Mouse (Mus musculus): Measurements from ENCODE around the gene Map1b. TPM values are rescaled to one million over a fixed set of nuclear protein-coding genes. Genes with fewer than 3 reads are reported as not detected.
A peak's percentile ranks its signal among the peaks of the same experiment; 100 is the strongest.

The Map1b gene
- total RNA-seq, 4 experiments from 2014 or later = 564 to 711 (median 629) TPM

DNA sequence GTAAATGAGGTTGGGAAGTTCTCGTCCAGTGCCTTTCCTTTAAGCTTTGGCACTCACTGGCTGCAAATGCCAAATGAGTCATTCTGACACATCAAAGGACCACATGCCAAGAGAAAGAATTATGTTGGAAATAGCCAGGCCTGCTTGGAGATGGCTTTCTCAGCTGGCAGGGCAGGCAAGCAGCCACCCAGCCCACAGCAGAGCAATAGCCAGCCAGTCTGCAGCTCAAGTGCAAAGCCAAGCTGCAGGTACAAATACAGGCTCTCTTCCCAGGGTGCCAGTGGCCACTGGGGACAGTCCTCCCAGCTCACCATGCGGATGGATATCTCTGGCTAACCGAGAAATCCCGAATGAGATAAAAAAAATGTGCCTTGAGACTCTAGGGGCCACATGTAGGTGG is 12.1 kb upstream of the Map1b start:
- peak in 1 of 2 experiments; percentile 32 for DNase-seq (ENCODE audit: low spot score in 2 of 2)

DNA sequence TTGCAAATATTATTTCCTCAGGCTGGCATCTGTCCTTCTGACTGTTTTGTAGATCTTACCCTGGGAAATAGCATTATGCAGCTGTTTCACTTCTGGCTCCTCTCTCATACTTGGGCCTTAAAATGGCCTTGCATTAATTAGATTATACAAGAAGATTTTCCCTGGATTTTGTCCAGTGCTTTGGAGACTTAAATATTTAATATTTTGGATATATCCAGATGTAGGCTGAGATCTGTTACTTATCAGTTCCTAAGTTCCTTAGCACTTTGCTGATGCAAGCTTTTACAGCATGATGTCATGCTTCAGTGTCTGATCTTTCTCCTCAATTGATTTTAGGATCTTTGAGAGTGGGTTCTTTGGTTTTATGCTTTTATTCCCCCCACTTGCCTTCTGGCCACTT is 11.6 kb upstream of the Map1b start:
- no peak for DNase-seq (ENCODE audit: low spot score in 2 of 2)

DNA sequence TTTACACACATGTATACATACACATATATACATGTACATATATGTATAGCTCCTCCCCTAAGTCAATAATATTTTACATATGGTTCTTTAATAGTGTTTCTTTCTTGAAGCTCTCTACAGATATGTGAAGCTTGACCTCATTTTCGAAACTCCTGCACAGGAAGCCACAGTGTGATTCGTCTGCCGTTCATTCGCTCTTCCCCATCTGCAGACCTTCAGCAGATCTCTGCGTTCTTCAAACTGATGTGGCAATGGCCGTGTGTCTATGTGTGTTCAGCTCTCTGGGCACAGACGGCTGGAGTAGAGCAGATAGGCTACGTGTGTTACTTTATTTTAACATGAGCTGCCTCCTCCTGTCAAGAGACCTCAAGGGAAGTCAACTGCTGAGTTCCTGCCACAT is 9.2 kb upstream of the Map1b start:
- no peak for DNase-seq (ENCODE audit: low spot score in 2 of 2)

DNA sequence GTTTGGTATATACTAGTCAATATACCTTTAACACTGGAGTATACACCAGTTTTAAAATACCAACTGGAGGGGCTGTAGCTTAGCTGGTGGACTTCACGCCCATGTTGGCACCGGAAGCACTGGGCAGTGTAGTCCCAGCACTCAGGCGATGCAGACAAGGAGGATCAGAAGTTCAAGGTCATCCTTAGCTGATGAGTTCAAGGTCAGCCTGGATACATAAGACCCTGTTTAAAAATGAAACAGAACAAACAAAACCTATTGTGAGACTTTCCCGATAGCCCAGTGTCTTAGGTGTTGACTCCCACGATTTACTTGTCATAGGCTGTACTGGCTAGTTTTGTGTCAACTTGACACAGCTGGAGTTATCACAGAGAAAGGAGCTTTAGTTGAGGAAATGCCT is 1.5 kb upstream of the Map1b start:
- no peak for DNase-seq (ENCODE audit: low spot score in 2 of 2)

DNA sequence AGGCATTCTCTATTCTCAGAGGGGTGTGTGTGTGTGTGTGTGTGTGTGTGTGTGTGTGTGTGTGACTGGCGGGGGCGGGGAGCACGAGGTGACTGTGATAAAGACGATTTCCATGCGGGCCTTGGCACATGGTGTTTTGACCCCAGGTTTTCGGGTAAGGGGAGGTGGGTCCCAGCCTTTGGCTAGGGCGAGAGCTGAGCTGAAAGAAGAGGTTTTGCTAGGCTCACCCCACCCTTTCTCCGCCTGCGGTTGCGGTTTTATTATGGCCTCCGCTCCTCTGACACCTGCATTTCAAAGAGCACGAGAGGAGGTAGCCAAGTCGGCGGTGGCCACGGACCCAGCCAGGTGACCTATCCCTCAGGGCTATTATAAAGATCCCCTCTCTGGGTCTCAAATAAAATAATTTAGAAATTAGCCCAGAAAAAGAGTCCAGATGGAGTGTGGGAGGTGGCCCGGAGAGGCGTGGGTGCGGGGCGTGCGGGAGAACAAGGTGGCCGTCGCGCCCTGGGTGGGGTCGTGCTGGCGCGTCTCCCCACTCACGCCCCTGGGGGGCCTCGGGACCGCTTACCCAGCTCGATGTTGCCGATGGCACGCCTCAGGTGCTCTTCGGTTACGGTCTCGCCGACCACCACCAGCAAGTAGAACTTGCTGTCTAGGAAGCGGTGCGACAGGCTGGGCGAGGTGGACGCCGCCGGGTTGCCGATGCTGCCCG is 448 bp downstream of the Map1b start:
- DNase-seq (ENCODE audit: low spot score in 2 of 2) = peak; percentile 33 to 53

DNA sequence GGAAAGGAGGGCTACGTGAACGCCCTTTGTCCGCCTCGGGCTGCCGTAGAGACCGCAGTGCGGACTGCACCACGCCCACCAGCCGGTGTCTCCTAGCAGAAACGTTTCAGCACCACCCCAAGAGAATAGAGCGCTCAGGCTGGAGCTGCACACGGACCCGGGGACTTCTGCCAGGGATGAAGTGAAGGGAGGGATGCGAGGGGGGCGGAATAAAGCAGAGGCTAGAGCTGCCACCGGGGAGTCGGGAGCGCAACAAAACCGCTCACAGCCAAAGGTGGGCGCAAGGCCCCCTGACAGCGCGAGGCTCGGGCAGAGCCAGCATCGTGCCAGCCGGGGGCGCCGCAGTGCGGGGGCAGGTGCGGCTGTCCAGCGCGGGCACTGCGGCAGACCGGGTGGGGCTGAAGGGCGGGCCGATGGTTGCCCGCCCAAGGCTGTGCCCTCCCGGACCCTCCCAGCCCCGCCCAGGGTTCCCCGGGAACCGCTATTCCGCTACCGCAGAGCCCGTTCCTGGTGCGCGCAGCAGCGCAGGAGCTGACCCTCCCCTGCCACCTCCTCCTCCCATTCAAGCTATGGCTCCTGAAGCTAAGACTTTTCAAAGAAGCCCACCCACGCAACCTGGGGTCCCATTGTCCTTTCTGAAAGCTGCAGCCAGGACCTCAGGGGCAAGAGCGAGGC is 1.3 kb downstream of the Map1b start:
- peak; percentile 57 to 70 for DNase-seq (ENCODE audit: low spot score in 2 of 2)

DNA sequence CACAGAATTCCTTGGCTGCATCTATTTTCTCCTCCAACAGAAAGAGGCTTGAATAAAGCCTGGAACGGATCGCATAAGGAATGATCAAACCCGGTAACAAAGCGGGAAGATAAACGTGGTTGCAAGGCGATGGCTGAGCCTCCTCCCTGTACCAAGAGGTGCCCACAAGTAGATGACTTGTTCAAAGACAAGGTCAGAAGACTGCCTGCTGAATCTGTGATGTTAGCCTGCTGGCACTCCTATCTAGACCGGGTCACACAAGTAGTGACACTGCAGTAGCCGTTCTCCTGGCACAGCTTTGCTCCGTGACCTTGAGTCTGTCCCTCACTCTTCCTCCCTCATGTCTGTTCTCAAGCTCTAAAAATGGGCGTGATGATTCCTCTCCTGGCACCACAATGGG is 2.4 kb downstream of the Map1b start:
- peak in 1 of 2 experiments; percentile 33 for DNase-seq (ENCODE audit: low spot score in 2 of 2)

DNA sequence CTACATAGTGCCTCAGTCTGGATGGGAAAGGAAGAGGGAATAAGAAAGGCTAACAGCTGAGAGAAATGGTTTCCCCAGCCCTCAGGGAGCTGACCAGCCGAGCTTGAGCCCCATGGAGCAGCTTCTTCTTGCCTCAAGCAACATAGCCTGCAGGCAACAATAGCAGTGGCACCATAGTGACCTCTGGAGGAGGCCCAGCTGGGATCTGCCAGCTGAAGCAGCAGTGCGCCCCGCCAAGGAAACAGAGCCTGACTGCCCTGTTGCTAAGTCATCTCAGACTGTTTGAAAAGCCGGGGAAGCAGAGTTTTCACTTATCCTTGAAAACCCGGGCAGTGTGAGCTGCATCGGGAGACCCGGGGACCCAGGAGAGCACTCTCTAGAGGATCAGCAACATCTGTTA is 3.2 kb downstream of the Map1b start:
- peak in 1 of 2 experiments; percentile 51 for DNase-seq (ENCODE audit: low spot score in 2 of 2)

DNA sequence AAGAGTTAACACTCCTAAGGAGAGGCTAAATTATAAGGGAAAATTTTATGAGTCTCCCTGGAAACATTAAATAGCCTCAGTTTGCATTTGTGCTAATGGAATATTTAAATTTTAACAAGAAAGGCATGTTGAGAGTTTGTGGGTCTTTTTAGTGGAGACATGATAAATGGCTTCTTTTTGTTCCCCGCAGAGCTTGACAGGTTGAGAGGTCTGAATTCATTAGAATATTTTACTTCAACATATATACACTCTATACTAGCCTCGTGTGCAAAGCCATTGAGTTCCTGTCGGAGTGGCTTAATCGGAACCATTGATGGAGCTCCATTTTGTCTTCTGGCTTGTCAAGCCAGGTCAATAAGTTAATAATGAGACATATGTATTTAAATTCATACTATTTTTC is 6.4 kb downstream of the Map1b start:
- DNase-seq (ENCODE audit: low spot score in 2 of 2) = no peak

DNA sequence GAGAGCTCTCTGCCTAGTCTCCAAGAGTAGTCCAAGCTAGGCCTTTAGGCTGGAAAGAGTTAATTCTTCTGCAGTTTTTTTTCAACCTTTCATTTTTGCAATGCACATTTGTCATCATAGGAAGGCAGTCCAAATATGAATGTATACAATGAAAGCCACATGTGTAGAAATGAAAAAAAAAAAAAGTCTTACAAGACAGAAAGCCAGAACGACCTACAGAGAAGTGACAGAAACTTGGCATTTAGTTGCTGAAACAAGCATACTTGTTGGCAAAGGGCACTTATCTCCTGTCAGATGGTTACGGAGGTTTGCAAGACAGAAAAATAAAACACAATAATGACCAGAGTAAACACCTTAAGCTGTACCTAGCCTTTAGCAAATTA is 9.8 kb downstream of the Map1b start:
- no peak for DNase-seq (ENCODE audit: low spot score in 2 of 2)

DNA sequence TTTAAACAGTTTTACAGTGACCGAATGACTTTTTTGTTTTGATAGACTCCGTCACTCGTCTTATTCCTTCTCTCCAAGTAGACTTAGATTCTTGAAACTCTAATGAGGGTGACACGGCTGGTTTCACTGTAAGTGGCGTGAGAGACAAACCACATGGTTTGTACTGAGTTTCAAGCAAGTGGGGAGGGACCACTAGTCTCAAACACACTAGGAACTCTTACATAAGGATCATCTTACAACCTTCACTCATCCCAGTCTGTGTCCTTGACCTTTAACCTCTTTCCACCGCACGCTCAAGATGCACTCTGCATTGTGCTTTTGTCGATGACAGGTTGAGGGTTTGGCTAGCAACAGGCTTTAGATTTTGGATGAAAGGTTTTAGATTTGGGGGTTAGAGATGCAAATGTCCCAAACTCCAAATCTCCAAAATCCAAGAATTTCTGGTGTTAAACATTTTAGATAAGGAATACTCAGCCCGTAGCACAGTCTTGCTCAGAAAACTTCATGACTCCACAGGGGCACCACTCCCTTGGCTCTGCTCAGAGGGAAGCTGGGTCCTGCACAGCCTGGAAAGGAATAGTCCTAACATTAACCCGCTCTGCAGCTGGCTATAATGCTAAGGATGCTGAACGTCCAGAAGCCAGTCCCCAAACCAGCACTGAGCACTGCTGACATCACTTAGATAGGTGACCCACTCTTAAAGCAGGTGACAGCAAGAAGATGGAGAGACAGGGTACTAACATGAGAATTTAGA is 10.3 kb downstream of the Map1b start:
- no peak for DNase-seq (ENCODE audit: low spot score in 2 of 2)

DNA sequence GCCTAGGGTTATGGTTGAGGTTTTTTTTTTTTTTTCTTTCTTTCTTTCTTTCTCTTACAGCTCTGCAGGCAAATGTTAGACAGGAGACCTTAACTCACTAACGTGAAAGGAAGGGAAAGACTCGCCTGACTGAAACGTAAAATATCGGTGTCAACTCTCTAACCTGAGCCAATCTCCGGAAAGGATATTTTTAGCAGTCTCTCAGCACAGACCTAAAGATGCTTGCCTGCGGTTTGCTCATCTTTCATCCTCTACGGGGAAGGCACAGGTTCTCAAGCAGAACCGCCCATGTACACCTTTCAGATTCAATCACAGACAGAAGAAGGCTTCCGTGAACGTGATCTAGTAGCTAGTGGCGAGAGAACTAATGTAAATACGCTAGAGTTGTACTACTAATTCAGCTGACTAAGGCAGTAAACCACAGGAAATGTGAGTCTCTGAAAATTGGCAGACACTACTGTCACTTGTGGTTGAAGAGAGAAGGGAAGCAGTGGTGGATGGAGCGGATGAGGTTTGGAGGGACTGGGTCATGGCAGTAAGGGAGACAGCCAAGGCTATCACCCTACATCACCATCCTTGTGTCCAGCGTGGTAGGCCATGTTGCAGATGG is 12.9 kb downstream of the Map1b start:
- no peak for DNase-seq (ENCODE audit: low spot score in 2 of 2)

DNA sequence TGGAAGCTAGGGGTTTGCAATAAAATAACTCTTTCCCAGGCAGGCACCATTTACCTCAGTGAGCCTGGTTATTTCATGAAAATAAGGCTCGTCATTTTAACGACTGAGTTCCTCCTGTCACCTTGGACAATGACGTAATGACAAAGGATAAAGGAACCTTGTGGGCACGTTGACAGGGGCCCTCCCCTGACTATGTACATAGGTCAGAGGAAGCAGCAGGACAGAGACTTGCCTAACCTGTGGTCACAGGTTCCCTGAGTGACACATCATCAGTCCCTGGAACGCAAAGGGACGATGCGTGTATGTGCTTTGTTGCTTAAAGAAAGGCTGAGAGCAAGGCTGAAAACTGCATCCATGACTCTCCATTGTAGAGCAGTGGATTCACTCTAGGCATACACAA is 13.4 kb downstream of the Map1b start:
- DNase-seq (ENCODE audit: low spot score in 2 of 2) = no peak

DNA sequence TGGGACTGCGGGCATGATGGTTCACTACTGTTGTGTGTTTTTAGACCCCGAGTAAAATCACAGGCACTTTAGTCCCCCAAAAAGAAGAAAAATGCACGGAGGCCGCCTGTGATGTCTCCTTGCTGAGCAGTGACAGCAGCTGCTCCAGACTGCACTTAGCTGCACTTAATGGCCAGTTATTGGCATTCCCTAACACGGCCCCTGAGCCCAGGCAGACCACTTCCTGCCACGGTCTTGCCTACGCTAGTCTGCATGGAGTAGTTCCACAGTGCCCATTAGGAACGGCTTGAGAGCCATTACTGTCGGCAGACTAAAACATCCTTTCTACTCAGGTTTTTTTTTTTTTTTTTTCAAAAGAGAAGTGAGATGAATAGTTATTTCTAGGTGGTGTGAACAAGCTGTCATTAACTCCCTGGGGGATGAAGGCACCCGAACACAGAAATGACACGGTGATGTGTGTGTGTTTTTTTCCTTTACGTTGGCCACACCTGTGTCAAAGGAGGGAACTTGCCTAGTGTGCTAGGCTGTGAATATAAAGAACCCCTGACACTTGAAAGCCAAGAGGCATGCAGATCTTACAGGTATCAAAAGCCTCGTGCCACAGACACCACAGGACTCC is 14.1 kb downstream of the Map1b start:
- no peak for DNase-seq (ENCODE audit: low spot score in 2 of 2)

DNA sequence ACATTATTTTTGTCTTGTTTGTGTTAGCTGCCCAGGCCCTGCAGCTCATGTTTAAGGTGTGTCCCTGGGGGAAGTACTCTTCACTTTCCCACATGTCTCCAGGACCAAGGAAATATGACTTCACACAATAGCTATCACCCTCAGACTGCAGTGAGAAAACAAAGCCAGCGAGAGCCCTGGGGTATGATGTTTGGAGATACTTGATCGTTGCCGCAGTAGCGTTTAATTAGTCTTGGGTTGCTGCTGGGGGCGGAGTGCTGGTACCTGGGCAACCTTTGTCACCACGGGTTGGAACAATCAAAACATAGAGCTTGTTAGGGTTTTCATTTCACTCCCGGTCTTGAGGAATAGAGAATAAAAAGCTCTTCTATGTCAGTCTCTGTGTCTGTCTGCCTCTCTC is 14.9 kb downstream of the Map1b start:
- DNase-seq (ENCODE audit: low spot score in 2 of 2) = no peak

DNA sequence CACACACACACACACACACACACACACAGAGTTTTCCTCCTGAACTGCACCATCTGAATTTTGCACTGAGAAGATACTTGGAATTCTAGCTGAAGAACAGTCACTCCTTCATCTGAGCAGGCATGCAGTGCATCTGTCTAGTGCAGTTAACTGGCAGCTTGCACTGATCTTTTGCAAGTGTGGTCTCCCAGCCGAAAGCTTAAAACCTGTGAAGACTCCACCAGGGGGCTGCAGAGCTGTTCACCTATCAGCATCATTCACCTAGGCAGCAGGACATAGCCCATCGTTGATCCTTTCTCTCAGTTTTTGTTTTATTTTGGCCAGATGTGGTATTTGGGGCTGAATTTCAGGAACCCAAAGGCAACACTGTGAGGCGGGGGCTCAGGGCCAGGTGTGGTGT is 15.7 kb downstream of the Map1b start:
- no peak for DNase-seq (ENCODE audit: low spot score in 2 of 2)

DNA sequence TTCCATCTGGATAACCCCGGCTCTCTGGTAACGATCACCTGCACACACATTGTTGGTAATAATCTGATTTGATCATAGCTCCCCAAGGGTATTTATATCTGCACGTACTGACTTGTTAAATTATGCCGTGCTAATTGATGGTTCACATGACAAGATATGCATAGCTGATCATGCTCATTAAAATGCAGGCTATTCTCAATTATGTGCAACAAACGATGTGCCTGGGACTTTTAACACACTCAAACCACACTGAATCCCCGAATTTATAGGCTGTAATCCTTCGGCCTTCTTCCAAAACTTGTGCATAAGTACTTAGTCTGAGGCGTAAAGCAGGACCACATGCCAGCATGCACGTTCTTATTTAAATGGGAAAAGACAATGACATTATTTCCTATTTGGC is 16.6 kb downstream of the Map1b start:
- no peak for DNase-seq (ENCODE audit: low spot score in 2 of 2)

DNA sequence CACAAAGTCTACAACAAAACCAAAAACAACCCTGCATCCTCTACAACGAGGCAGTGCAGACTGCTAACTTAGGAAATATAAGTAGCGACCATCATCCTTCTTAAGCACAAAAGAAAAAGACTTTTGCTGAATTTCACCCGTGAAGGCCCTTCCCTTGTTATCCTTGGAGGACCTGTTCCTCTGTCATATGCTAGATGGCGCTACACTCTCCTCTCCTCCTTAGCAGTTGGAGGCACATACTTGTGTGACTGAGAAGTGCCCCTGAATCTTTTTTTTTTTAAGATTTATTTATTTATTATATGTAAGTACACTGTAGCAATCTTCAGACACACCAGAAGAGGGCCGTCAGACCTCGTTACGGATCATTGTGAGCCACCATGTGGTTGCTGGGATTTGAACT is 20.2 kb downstream of the Map1b start:
- no peak for DNase-seq (ENCODE audit: low spot score in 2 of 2)

DNA sequence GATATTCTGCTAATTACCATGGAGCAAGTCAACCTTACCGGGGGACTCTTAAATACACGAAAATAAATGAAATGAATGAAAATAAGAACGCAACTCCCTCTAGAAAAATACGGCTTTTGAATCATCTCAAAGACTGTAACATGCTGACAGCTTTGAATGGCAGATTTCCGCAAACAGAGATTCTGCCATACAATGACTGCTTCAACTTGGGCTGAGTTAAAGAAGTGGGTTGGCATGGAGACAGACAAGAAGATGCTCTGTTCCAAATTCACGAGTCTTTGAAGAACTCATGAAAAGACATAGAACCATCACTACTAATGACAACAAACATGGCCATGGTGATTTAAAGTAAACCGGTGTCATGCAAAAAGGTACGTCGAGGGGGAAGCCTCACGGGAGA is 21.9 kb downstream of the Map1b start:
- DNase-seq (ENCODE audit: low spot score in 2 of 2) = no peak

DNA sequence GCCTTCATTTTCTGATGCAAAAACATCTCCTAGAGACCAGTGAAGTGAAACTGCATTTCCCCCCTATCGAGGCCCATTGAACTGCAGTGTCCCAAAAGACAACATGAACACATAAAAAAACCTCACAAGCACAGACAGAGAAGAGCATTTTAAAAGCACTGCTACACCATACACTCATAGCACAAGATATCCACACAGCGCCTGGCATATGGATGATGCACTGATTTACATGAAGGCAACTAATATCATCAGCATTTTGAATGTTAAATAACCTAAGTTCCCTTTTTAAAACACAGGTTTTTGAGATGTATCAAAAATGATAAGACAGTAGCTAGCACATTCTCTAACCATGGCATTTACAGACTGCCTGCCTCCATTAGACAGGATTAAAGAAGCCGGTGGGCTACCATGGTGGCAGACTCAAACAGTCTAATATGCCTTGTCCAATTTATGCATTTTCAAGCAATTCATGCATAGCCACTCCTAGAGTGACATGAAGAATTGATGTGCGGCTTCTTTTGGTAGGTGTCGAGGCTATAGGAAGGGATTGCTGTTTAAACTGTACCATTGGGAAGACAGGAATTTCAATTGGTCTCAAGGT is 22.9 kb downstream of the Map1b start:
- DNase-seq (ENCODE audit: low spot score in 2 of 2) = no peak

DNA sequence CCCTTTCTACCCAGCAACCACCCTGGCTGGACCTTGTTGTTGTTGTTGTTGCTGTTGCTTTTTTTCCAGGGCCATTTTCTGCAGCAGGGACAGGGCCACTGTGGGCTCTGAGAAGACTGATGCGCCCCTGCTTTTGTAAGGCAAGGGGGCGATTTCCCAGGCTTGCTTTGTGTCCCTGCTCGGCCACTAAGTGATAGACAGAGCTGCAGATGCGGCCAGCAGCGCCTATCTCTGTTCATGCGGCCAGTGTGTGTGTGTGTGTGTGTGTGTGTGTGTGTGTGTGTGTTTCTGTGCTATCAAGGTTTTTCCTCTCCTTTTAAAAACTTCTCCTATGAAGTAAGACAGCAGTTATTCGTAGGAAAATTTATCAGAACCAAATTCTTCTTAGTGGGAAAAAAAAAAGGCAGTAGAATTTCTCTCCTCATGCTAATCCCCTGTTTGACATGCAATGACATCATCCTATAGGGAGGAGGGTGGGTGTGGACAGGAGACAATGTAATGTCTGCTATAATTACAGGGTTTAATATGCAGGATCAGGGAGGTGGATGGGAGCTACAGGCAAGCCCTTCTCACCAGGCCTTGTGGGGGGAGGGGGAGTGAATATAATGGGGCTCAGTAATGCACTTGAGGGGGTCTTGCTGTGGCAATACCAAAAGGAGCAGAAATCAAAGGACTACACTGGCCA is 23.6 kb downstream of the Map1b start:
- DNase-seq (ENCODE audit: low spot score in 2 of 2) = no peak

All from left cerebral cortex, adult 8-10 months (tissue).